Mouse (Mus musculus): ENCODE measurements around the gene Leap2.
"Not testable (repeated sequence)": the region's sequence is repeated elsewhere in the genome, so short reads cannot be mapped to it uniquely, and the experiment has no call there.

Gene Leap2

GRCm38 (mm10) chr11:53441921-53442320, 19.0 kb upstream of the Leap2 start:
- DNase-seq (ENCODE audit: low spot score in 2 of 2), result no peak

DNA sequence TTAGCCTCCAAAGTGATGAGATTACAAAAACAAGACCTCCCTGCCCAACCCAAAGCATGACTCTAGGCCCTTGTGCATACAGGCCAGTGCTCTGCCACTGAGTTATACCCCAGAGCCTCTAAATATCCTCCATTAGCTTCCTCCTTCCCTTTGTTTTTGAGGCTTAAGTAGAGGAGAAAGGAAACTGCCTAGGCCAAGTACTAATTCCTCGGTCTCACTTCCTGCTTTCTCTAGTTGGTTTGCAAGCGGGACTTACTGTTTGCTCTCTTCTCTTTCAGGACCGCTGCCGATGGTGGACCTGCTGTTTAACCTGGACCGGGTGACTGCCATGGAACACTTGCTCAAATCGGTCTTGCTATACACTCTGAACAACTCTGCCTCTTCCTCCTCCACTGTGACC, 13.4 kb upstream of the Leap2 start:
- no peak for DNase-seq (ENCODE audit: low spot score in 2 of 2)

- no peak for DNase-seq (ENCODE audit: low spot score in 2 of 2)
Measured at GRCm38 (mm10) chr11:53435504-53435903, 12.5 kb upstream of the Leap2 start.

DNA sequence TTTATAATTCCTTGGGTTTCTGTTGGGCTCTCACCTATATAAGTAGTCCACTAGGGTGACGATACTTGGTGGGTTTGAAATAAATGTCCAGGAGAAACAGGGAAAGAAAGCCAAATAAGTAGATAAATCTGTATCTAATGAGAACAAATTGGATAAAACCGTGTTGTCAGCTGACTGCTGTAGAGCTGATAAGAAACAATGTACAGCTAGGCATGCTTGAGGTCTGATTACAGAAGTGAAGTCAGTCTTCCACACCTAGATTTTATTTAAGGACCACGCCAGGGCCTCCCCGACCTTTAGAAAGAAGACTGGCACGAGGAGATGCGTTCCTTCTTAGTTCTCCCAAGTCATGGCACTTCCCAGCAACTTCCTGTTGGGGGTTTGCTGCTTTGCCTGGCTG, 10.1 kb upstream of the Leap2 start:
- no peak for DNase-seq (ENCODE audit: low spot score in 2 of 2)

- no peak for DNase-seq (ENCODE audit: low spot score in 2 of 2)
Measured at GRCm38 (mm10) chr11:53431347-53432056, 8.5 kb upstream of the Leap2 start.

GRCm38 (mm10) chr11:53430670-53431346, 7.8 kb upstream of the Leap2 start, which contains the start of the genes Uqcrq and Gdf9:
Gene Uqcrq (minus strand): TSS chr11:53430831.
Gene Gdf9 (plus strand): TSS chr11:53431023.
- peak; percentile 99 to 100 for DNase-seq (ENCODE audit: low spot score in 2 of 2)

DNA sequence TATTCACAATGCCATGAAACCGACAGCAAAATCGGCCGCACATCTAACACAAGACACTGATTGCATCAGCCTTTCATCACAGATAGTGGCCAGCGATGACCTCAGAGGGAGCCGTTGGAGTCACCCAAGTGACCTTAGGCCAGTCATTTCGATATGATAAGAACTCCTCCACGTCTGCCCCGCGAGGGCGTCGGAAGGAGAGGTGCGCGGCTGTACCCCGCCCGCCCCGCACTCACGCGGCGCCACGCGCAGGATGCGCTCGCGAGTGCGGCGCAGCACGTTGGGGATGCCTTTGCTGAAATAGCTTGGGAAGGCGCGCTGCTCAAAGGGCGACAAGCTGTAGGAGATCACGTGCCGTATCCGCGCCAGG, 7.3 kb upstream of the Leap2 start:
- DNase-seq (ENCODE audit: low spot score in 2 of 2), result no peak

DNA sequence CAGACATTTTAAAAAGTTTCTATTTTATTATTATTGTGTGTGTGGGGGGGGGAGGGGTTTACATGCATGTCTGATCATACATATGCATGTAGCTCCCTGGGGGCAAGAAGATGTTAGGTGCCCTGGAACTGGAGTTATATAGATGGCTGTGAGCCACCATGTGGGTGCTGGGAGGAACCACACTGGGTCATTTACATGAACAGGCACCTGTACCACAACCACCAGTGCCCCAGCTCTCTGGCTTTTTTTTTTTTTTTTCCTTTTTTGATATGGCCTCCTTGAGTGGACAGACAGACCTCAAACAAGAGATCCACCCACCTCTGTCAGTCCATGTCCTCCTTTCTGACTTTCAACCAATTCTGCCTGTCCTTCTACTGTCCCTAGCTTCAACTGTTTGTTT, 6.2 kb upstream of the Leap2 start:
- DNase-seq (ENCODE audit: low spot score in 2 of 2), result no peak

DNA sequence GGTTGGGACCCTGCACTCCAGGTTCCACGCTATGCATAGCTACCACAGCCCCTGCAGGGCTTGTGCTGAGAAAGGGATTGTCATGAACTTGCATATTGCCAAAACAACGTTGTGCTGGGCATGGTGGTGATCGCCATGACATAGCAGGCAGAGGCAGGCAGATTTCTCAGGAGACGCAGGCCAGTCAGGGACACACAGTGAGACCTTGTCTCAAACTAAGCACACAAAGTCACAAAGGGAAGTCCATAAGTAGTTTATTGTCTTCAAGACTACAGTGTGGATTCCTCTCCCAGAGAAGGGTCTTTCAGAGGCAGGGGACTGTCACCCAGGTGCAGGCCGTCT, 5.7 kb upstream of the Leap2 start:
- no peak for DNase-seq (ENCODE audit: low spot score in 2 of 2)

- DNase-seq (ENCODE audit: low spot score in 2 of 2), result no peak
Measured at GRCm38 (mm10) chr11:53427993-53428715, 5.2 kb upstream of the Leap2 start.

- DNase-seq (ENCODE audit: low spot score in 2 of 2), result not testable (repeated sequence)
Measured at GRCm38 (mm10) chr11:53426914-53427313, 3.9 kb upstream of the Leap2 start.

GRCm38 (mm10) chr11:53425711-53426255, 2.8 kb upstream of the Leap2 start:
- no peak for DNase-seq (ENCODE audit: low spot score in 2 of 2)

GRCm38 (mm10) chr11:53425251-53425650, 2.3 kb upstream of the Leap2 start:
- DNase-seq (ENCODE audit: low spot score in 2 of 2), result no peak

DNA sequence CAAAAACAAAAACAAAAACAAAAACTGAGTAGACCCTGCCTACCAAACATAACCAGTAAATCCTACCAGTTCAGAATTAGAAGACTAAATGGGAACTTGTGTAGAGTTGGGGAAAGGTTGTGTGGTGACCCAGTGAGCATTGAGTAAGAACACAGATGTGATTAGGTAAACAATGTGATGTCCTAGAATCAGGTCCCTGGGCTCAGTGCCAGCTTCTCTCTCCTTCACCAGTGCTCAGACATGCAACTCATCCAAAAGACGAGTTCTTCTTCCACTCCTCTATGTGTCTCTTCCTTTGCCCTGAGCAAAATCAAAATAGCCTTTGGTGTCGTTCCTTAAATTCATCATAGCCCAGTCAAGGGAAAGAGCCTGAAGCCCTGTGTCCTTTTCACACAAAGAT, 1.9 kb upstream of the Leap2 start:
- DNase-seq (ENCODE audit: low spot score in 2 of 2), result peak; percentile 58 to 70

DNA sequence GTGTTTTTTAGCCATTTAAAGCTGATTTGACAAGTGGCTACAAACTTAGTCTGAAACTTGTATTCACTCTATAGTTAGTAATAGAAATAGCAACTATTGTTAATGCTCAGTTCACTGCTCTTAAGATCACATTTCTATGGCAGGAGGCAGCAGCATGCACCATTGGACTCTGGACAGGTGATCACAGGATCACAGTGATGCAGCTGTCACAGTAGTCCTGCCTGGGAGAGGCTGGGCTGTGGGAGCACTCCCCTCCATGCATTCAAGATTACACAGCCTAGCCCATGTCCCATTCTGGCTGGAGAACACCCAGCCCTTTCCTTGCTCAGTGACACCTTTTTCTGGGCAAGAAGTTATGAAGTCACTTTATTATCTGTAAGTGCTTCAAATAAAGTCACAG, 4.9 kb downstream of the Leap2 start:
- DNase-seq (ENCODE audit: low spot score in 2 of 2), result no peak

DNA sequence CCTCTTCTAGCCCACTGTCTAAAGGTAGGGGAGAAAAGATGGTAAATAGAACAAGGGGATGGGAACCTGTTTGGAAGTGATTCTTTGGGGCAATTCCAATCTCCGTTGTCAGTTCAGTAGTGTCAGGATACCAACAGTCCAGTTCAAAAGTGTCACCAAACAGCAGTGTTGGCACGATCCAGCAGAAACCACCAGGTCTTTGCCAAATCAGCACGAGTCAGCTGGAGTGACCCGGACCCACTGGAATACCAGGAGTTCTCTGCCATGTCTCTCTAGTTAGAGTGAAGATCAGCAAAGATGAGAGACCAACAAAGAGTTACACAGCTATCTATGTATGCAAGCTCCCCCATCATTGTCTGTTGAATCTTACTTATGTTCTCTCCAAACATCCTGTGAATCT, 9.1 kb downstream of the Leap2 start:
- DNase-seq (ENCODE audit: low spot score in 2 of 2), result no peak

DNA sequence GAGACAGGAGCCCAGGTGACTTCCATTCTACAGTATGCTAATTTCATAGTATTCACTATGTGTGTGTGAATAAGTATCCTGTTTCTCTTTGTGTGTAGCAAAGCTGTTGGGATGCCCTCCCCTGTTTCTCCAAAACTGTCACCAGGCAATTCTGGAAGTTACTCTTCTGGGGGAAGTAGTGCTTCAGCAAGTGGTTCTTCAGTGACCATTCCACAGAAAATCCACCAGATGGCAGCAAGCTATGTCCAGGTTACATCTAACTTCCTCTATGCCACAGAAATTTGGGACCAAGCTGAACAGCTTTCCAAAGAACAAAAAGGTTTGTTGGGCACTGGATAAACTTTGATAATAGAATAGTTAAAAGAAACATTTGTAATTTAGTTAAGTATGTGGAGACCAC, 11.2 kb downstream of the Leap2 start:
- DNase-seq (ENCODE audit: low spot score in 2 of 2), result no peak

GRCm38 (mm10) chr11:53403638-53404037, 19.3 kb downstream of the Leap2 start:
- DNase-seq (ENCODE audit: low spot score in 2 of 2), result no peak

DNA sequence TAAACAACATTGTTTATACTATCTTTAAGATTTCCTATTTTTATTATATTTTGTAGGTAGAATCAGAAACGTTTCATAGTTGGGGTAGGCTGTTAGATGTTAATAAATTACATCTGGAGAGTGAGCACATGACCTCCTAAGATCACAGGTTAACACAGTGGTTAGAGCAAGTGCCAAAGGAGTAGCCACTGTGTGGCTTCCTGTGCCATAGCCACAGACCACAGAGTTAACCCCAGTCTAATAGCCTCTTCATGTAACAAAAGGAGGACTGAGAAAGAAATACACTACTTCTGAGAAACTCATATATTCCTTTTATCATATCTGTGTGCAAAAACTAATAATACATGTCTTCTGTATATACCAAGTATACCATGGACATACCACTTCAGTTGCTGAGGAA, 29.1 kb downstream of the Leap2 start:
- DNase-seq (ENCODE audit: low spot score in 2 of 2), result no peak

- DNase-seq (ENCODE audit: low spot score in 2 of 2), result no peak
Measured at GRCm38 (mm10) chr11:53383758-53384428, 39.1 kb downstream of the Leap2 start.

DNA sequence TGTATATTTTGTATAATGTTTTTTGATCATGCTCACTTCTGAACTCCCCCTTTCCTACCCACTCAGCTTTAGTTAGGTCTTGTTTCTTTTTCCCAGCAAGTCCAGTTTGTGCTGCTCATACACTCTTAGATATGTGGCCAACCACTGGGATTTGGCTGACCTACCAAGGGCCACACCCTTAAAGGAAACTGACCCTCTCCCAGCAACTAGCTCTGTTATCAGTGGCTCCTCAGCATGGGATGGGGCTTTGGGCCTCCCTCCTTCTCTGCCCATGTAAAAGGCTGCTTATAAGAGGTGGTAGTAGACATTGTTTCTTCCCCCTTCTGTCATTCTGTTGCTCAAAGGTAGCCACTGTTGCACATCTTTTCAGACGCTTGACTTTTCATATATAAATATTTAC, 44.1 kb downstream of the Leap2 start:
- DNase-seq (ENCODE audit: low spot score in 2 of 2), result no peak
